Mouse (Mus musculus) neural tube, embryonic 15.5 days (tissue): Measurements from ENCODE around the gene Gm17268. TPM values are rescaled to one million over a fixed set of nuclear protein-coding genes. Genes with fewer than 3 reads are reported as not detected.
A peak's percentile ranks its signal among the peaks of the same experiment; 100 is the strongest.

Experiments used
- ATAC-seq: fragments of 200-750 bp; cut with Nextera tagmentation; 2 replicates; pipeline ENCODE4 v1.8.0; 2017; ENCODE audit warnings: mild to moderate bottlenecking, moderate TSS enrichment, moderate library complexity; ENCODE audit not compliant: low FRiP score
- H3K27ac ChIP-seq: fragments of 300-500 bp; sonication (generic); replicated peaks from 2 replicates; pipeline ENCODE4 v1.5.1; 2015; ENCODE audit warnings: mild to moderate bottlenecking, inconsistent platforms
- H3K27me3 ChIP-seq: fragments of 300-500 bp; sonication (generic); replicated peaks from 2 replicates; pipeline ENCODE4 v1.6.1; 2015; ENCODE audit warnings: inconsistent platforms
- H3K36me3 ChIP-seq: fragments of 300-500 bp; sonication (generic); 2 replicates; pipeline ENCODE4 v1.6.1; 2015; ENCODE audit warnings: inconsistent platforms
- H3K4me1 ChIP-seq: fragments of 300-500 bp; sonication (generic); 2 replicates; pipeline ENCODE4 v1.6.1; 2015; ENCODE audit warnings: inconsistent platforms
- H3K4me2 ChIP-seq: fragments of 300-500 bp; sonication (generic); 2 replicates; pipeline ENCODE4 v1.6.1; 2015; ENCODE audit warnings: inconsistent platforms, mild to moderate bottlenecking, moderate library complexity
- H3K4me3 ChIP-seq: fragments of 300-500 bp; sonication (generic); replicated peaks from 2 replicates; pipeline ENCODE4 v1.5.1; 2015; ENCODE audit warnings: mild to moderate bottlenecking, inconsistent platforms
- H3K9ac ChIP-seq: fragments of 300-500 bp; sonication (generic); replicated peaks from 2 replicates; pipeline ENCODE4 v1.6.1; 2015; ENCODE audit warnings: mild to moderate bottlenecking, inconsistent platforms
- H3K9me3 ChIP-seq: fragments of 300-500 bp; sonication (generic); replicated peaks from 2 replicates; pipeline ENCODE4 v1.6.1; 2016; ENCODE audit warnings: inconsistent platforms
- WGBS: fragments of 180-500 bp; shearing (Covaris S2); methylation state at CpG from one replicate; pipeline ENCODE4 v1.1.7; 2015; ENCODE audit warnings: mixed read lengths; 5-methylcytosine and 5-hydroxymethylcytosine counted together
- polyA plus RNA-seq: library from polyadenylated mRNA; unstranded; fragments of >200 nt; fragmentation: Nextera tagmentation; extraction: Ambion mirVana; gene quantifications from 2 replicates; pipeline ENCODE4 v1.2.1, GENCODE M21; 2015

The Gm17268 gene
- polyA plus RNA-seq, 1 experiment from 2014 or later = not detected

DNA sequence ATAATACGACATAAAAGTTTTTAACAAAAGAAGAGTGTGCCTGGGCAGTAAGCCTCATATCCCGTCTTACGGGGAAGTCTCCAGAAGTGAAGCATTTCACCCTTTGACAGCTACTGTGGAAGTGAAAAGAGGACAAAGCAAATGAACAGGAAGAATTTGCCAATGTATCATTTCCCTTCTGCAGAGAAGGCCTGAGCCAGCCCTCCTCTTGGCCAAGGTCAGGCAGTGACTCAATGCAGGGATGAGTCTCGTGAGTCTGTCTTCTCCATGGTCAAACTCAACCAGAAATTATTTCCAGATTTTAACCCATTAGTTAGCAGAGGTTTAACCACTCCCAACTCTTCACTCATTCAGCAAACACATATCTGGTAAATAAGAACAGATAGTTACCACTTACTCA, 14.6 kb downstream of the Gm17268 start:
- ATAC-seq = no peak
- no peaks in the 10 kb centered on the region for H3K36me3 ChIP-seq
- no peak overlapping the region for H3K4me3 ChIP-seq
- WGBS = 91% methylated on average over 4 of the region's 4 CpGs
- no peak overlapping the region for H3K4me2 ChIP-seq
- no peaks in the 10 kb centered on the region for H3K4me1 ChIP-seq
- no peak overlapping the region for H3K27ac ChIP-seq
- no peaks in the 10 kb centered on the region for H3K27me3 ChIP-seq
- no peaks in the 10 kb centered on the region for H3K9me3 ChIP-seq
- no peak overlapping the region for H3K9ac ChIP-seq

DNA sequence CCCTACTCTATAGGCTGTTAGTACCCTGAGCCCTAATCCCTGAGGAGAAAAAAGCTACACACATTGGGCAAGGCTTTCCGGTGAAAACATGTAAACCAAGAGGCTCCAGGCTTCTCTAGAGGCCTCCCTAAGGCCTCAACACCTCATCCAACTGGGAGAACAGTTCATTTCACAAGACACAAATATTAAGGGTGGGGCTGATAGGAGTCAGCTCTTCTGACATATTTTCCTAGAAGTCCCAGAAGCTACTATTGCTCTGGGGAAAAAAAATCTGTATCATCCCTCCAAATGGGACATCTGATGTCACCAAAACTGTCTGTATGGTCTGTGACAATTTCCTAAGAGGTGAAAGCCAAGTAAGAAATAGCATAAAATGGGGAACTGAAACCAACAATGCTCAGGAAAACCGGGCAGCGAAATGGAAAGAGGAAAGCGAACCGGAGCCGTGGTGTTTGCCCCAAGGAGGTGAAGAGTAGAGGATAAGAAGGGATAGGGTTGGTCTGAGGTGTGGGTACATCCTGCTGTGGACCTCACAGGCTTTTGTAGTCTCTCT, 15.8 kb downstream of the Gm17268 start:
- H3K4me2 ChIP-seq = no peak overlapping the region
- no peak for ATAC-seq
- H3K27ac ChIP-seq = no peak overlapping the region
- no peaks in the 10 kb centered on the region for H3K4me1 ChIP-seq
- no peaks in the 10 kb centered on the region for H3K36me3 ChIP-seq
- no peaks in the 10 kb centered on the region for H3K9me3 ChIP-seq
- no peaks in the 10 kb centered on the region for H3K27me3 ChIP-seq
- no peak overlapping the region for H3K4me3 ChIP-seq
- H3K9ac ChIP-seq = no peak overlapping the region
- 95% methylated on average over 6 of the region's 6 CpGs for WGBS

DNA sequence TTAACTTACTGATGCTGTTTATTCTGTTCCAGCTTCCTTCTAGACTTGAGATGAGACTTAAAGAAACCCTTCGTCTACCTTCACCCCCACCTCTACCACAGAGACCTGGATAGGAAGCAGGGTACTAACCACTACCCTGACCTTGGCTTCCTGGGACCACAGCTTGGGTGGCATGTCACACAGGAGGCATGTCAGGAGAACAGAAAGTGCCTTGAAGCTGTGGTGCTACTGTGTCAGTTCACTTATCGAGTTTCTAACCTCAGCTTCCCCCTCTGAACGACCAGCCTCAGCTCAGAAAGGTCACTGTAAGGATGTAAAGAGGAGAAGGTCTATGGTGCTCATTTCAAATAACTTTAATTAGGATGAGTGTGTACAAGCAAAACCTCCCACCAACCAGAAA, 17.0 kb downstream of the Gm17268 start:
- Histone ChIP-seq H3K9ac (no peak overlapping the region), H3K4me2 (no peak overlapping the region), H3K4me3 (no peak overlapping the region), H3K27me3 (no peaks in the 10 kb centered on the region), H3K36me3 (no peaks in the 10 kb centered on the region), H3K27ac (no peak overlapping the region), H3K4me1 (no peaks in the 10 kb centered on the region), H3K9me3 (no peaks in the 10 kb centered on the region)
- 82% methylated on average over 3 of the region's 3 CpGs for WGBS
- ATAC-seq = no peak

DNA sequence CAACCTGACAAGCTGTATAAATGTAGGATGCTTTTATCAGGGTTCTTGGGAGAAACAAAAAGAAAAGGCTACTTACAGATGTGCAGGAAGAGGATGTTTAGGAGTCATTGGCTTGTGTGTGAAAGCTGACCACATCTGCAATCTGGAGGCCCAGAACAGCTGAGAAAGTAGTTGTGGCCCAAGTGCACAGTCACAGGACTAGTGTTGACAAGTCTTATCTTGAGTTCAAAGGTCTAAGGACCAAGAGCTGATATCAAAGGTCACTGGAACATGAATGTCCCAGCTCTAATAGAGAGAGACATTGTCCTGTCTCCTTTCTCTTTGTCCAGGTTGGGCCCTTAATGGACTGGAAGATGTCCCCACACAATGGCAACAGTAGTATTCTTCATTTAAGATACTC, 18.6 kb downstream of the Gm17268 start:
- Histone ChIP-seq H3K9me3 (no peaks in the 10 kb centered on the region), H3K4me2 (no peak overlapping the region), H3K27me3 (no peaks in the 10 kb centered on the region), H3K4me3 (no peak overlapping the region), H3K9ac (no peak overlapping the region), H3K36me3 (no peaks in the 10 kb centered on the region), H3K27ac (no peak overlapping the region), H3K4me1 (no peaks in the 10 kb centered on the region)
- no peak for ATAC-seq

DNA sequence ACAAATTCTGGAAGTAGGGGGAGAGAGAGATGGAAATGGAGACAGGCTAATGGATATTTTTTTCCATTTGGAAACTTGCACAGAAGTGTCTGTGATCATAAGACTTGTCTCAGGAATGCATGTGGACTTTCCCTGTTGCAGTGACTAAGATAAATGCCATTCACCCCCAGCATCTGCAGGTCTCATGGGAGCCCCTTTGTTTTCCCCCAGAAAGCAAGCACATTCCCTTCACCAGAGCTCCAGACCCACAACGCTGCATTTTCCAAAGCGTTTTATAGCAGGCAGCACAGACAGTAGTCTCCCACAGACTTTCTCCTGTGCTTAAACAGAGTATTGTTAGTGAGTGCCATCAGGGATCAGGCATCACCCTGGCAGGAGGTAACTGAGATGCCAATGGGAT, 19.0 kb downstream of the Gm17268 start:
- H3K4me2 ChIP-seq = no peak overlapping the region
- H3K36me3 ChIP-seq = no peaks in the 10 kb centered on the region
- no peaks in the 10 kb centered on the region for H3K4me1 ChIP-seq
- no peak for ATAC-seq
- H3K9ac ChIP-seq = no peak overlapping the region
- H3K27ac ChIP-seq = no peak overlapping the region
- no peaks in the 10 kb centered on the region for H3K27me3 ChIP-seq
- no peak overlapping the region for H3K4me3 ChIP-seq
- no peaks in the 10 kb centered on the region for H3K9me3 ChIP-seq
- 19% methylated on average over 2 of the region's 2 CpGs for WGBS

DNA sequence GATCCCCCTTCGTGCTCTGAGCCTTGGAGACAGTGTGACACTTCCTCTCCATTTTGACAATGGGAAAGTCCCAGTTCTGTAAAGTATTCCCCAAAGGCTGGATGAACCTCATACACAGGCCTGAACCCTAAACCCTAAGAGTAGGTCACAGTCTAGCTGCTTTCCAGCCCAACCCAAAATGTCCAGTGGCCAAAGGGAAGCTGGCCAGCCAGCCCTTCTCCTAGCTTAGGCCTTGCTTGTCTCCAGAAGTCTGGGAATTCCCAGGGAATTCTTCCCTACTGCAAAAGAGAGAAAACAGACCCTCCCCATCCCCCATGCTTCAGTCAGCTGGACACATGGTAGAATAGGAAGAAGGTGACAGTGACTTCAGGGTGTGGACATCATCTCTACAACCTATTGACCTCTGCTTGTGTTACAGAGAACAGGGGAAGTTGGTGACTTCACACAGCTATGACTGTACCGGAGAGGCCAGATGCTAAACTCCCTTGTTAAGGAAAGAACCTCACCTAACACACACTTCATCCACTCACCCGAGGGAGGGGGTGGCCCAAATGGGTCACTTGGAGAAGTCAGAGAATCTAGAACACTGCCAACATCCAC, 22.1 kb downstream of the Gm17268 start:
- H3K4me3 ChIP-seq = no peak overlapping the region
- WGBS = 85% methylated on average over 3 of the region's 3 CpGs
- no peaks in the 10 kb centered on the region for H3K9me3 ChIP-seq
- no peaks in the 10 kb centered on the region for H3K36me3 ChIP-seq
- H3K9ac ChIP-seq = no peak overlapping the region
- no peaks in the 10 kb centered on the region for H3K4me1 ChIP-seq
- H3K27ac ChIP-seq = no peak overlapping the region
- no peaks in the 10 kb centered on the region for H3K27me3 ChIP-seq
- H3K4me2 ChIP-seq = no peak overlapping the region
- ATAC-seq = no peak

DNA sequence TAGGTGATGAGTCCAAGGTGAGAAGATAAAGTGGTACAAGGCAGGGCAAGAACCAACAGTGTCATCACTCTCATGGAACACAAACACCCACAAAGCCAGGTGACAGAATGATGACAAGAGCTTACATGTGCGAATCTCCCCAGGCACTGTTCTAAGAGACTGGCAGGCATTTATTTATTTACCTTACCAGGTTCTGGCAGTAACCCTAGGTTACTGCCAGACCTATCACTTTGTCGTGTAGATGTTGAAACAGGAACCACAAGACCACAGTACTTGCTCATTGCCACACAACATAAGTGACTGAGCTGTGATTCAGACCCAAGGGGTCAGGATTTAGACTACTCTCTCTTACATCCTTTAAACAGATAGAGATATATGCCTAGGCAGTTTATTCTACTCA, 23.3 kb downstream of the Gm17268 start:
- WGBS = 74% methylated on average over 2 of the region's 2 CpGs
- H3K27ac ChIP-seq = no peak overlapping the region
- no peak overlapping the region for H3K9ac ChIP-seq
- no peak overlapping the region for H3K4me3 ChIP-seq
- H3K27me3 ChIP-seq = no peaks in the 10 kb centered on the region
- no peaks in the 10 kb centered on the region for H3K36me3 ChIP-seq
- H3K9me3 ChIP-seq = no peaks in the 10 kb centered on the region
- no peaks in the 10 kb centered on the region for H3K4me1 ChIP-seq
- no peak overlapping the region for H3K4me2 ChIP-seq
- ATAC-seq = no peak

DNA sequence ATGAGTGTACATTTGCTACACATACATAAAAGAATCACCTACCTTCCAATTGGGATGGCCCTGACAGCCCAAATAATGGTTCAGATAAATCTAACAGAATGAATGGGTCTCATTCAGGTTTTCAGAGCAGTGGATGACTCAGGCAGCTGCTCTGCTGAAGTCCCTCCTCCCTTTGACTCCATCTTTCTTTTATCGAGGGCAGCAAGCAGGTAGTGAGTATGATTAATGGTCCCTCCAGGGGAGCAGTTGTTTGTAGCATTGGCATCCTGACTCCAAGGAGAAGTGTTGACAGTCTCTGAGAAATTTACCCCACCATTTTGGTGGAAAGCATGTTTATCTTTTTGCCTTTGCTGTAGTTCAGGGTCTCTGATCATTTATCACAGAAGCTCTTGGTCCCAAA, 24.6 kb downstream of the Gm17268 start:
- Histone ChIP-seq H3K27ac (no peak overlapping the region), H3K36me3 (no peaks in the 10 kb centered on the region), H3K27me3 (no peaks in the 10 kb centered on the region), H3K4me2 (no peak overlapping the region), H3K4me3 (no peak overlapping the region), H3K9me3 (no peaks in the 10 kb centered on the region), H3K9ac (no peak overlapping the region), H3K4me1 (no peaks in the 10 kb centered on the region)
- no peak for ATAC-seq
- 0% methylated on average over 1 of the region's 1 CpGs for WGBS

DNA sequence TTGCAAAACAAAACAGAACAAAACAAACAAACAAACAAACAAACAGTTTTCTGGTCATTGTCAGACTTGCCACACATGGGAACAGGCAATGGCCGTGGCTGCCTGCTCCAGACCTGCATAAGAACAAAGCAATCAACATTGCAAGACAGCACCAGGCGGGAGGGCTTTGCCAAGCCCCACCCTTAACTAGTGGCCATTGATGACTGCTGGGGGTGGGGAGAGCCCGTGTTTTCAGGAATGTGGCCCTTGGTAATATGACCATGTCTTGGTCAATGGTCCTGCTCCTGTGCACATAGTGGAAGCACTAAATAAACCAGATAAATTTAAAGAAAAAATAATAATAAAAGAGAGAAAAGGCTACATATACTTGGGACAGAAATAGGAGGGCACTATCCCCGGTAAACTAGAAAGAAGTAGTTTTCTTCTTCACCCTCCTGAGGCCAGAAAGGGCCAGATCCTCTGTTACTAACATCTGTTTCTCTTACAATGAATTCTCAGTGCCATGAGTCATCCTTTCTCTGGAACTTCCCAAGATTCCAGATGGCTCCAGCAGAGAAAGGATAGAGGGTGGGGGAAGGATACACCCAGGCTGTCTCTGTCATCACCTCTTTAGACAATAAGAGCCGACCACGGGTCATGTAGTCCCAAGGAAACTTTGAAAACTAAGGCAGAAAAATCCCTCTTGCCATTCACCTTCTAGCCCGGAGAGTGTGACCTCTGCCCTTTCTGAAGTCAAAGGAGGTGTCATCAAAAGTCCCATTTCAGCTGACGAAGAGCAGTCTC, 26.8 kb downstream of the Gm17268 start:
- H3K9ac ChIP-seq = no peak overlapping the region
- no peak overlapping the region for H3K27ac ChIP-seq
- H3K9me3 ChIP-seq = no peaks in the 10 kb centered on the region
- H3K27me3 ChIP-seq = no peaks in the 10 kb centered on the region
- no peaks in the 10 kb centered on the region for H3K36me3 ChIP-seq
- no peak for ATAC-seq
- H3K4me3 ChIP-seq = no peak overlapping the region
- 64% methylated on average over 8 of the region's 8 CpGs for WGBS
- no peak overlapping the region for H3K4me2 ChIP-seq
- peaks cover 15% of the 10 kb centered on the region for H3K4me1 ChIP-seq

DNA sequence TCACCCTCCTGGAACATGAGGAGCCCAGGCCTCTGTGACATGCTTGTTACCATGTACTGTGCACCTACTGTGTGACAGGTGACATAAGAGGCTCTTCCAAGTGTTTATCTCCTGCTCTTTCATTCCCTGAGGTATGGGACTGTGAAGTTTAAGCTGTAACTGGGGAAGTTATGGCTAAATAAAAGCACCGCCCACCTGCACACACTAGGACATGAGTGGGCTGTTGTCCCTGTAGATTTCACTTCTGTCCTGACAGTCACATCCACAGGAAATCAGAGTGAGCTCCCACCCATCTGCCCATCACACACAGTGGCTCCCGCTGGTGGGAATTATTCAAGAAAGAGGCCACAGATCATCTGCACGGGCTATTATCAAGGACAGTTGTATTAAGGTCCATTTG, 28.2 kb downstream of the Gm17268 start:
- 92% methylated on average over 3 of the region's 3 CpGs for WGBS
- Histone ChIP-seq H3K4me1 (peaks cover 16% of the 10 kb centered on the region), H3K27ac (no peak overlapping the region), H3K9me3 (no peaks in the 10 kb centered on the region), H3K4me2 (no peak overlapping the region), H3K9ac (no peak overlapping the region), H3K4me3 (no peak overlapping the region), H3K36me3 (no peaks in the 10 kb centered on the region), H3K27me3 (no peaks in the 10 kb centered on the region)
- ATAC-seq = no peak

DNA sequence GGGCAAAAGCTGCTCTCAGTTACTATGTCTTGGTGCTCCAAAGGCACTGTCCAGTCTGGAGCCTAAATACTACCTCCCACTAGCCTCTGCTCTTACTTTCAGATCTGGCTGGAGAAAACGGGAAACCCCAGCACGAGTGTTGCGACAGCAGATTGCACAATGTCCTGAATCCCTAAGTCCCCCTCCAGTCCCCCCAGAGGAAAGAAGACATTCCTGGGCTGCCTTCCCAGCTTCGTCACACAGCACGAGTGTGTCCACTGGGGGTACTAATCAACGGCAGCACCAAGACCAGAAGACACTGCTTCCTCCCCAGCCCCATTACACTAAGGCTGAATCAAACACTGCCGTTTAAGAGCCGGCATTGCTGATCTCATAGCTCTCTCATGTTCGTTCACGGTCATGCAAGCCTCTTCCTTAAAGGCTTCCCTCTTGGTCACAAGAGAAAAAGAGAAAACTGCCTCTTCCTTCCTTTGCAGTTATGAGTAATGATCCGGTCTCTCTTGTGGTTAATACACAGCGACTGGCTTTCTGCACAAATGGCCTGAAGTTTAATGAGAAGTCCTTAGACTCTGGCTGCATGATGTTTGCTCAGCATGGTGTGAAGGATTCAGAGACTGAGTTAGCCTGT, 31.5 kb downstream of the Gm17268 start:
- Histone ChIP-seq H3K9me3 (no peaks in the 10 kb centered on the region), H3K4me2 (peak overlapping the region; percentile 33), H3K4me3 (no peak overlapping the region), H3K4me1 (peaks cover 16% of the 10 kb centered on the region), H3K27ac (peak overlapping the region; percentile 23), H3K27me3 (no peaks in the 10 kb centered on the region), H3K9ac (no peak overlapping the region), H3K36me3 (no peaks in the 10 kb centered on the region)
- WGBS = 39% methylated on average over 12 of the region's 12 CpGs
- no peak; the same call in 1 of the 2 replicates for ATAC-seq

DNA sequence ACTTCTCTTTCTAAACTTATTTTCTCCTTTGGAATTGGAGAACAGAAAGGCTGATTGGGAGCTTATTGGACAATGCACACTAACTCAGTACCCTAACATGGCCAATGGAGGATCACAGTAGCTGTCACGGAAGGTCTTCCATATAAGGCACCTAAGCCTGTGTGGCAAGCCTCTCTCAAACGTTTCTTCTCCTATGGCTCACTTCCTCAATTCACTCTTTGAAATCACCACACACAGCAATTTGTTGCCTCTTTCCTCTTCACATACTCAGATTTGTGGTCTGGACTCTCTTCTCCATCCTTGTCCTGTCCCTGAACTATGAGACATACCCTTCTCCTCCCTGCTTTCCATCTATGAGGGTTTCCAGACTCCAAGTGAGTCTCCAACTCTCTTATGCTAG, 33.6 kb downstream of the Gm17268 start:
- no peak for ATAC-seq
- H3K4me3 ChIP-seq = no peak overlapping the region
- H3K4me1 ChIP-seq = peaks cover 16% of the 10 kb centered on the region
- H3K27me3 ChIP-seq = peaks cover 3% of the 10 kb centered on the region; the same call in 1 of the 2 replicates
- H3K9me3 ChIP-seq = no peaks in the 10 kb centered on the region
- no peak overlapping the region for H3K9ac ChIP-seq
- no peak overlapping the region for H3K27ac ChIP-seq
- no peak overlapping the region for H3K4me2 ChIP-seq
- H3K36me3 ChIP-seq = no peaks in the 10 kb centered on the region
- 74% methylated on average over 2 of the region's 2 CpGs for WGBS
